Mouse (Mus musculus) heart, postnatal 14 days (tissue): ENCODE data around the gene 1810055G02Rik. TPM values are rescaled to one million over a fixed set of nuclear protein-coding genes. Genes with fewer than 3 reads are reported as not detected.
A peak's percentile ranks its signal among the peaks of the same experiment; 100 is the strongest.

Experiments
- DNase-seq, 2 experiments: peaks; one replicate each; pipeline ENCODE4 v3.0.0; 2021 to 2022
- intact Hi-C: fragments of 180-260 bp; cut with DNase I; formaldehyde crosslinking; loops from one replicate; pipeline ENCODE4 v1.15.1; 2025
- total RNA-seq, 2 experiments: library from RNA; stranded (reverse); gene quantifications; 2 replicates each; pipeline ENCODE4 v1.2.3; 2021

1810055G02Rik gene
- total RNA-seq, 2 experiments from 2014 or later = 8.9 TPM

- no peak for DNase-seq
- intact Hi-C loops = no loop called here
These were observed 22.9 kb downstream of the 1810055G02Rik start for GRCm38 (mm10) chr19:3730781-3731646.

DNA sequence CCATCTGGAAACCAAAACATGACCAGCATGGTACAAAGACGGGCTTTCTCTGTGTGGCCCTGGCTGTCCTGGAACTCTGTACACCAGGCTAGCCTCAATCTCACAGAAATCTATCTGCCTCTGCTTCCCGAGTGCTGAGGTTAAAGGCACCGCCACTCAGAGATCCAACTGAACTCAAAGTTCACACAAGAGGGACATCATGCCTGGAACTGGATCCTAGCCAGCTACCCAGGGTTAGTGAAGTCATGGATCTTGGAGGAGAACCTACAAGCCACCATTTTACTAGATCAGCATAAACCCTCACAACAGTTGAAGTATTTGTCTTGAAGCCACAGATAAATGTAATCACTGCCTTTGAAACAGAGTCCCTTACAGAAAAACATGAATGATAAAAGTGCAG is 27.9 kb downstream of the 1810055G02Rik start:
- intact Hi-C loops = no loop called here
- no peak for DNase-seq

DNA sequence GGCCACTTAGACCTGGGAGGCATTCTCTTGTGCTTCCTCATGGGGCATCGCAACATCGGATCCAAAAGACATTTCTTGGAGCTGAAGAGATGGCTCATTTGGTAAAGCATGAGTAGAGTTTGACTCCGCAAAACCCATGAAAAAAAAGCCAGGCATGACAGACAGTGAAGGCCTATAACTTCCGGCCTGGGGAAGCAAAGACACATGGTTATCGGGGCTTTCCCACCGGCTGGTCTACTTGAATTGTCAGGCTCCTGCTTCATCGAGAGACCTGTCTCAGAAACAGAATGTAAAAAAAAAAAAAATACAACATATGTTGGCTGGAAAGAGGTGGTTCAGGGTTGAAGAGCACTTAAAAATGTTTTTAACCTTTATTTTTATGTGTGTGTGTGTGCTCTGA is 31.6 kb downstream of the 1810055G02Rik start:
- intact Hi-C loops = no loop called here
- DNase-seq = no peak

DNA sequence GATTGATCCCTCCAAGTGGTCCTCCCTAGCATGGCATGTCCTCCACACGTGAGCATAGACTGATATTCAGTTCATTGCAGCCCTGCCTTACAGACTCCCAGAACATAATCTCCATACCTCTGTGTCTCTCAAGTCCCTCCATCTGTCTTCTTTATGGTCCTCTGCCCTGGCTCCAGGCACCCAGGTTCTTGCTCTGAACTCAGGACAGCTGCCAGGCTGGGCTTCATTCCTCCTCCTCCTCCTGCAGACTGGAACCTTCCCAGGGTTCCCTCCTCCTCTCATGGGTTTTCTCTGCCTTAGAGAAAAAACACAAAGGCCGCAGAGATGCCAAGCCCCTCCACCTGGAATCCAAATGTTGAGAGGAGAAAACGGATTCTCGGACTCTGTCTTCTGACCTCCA is 34.6 kb downstream of the 1810055G02Rik start:
- no peak for DNase-seq

GRCm38 (mm10) chr19:3743362-3743761 is 35.3 kb downstream of the 1810055G02Rik start:
- intact Hi-C loops = no loop called here
- no peak for DNase-seq

More for the DNA sequence above, 34.6 kb downstream of the 1810055G02Rik start:
- intact Hi-C loops = no loop called here

GRCm38 (mm10) chr19:3743851-3744512 is 35.9 kb downstream of the 1810055G02Rik start:
- intact Hi-C loops = no loop called here
- DNase-seq = peak; percentile 32 to 61

DNA sequence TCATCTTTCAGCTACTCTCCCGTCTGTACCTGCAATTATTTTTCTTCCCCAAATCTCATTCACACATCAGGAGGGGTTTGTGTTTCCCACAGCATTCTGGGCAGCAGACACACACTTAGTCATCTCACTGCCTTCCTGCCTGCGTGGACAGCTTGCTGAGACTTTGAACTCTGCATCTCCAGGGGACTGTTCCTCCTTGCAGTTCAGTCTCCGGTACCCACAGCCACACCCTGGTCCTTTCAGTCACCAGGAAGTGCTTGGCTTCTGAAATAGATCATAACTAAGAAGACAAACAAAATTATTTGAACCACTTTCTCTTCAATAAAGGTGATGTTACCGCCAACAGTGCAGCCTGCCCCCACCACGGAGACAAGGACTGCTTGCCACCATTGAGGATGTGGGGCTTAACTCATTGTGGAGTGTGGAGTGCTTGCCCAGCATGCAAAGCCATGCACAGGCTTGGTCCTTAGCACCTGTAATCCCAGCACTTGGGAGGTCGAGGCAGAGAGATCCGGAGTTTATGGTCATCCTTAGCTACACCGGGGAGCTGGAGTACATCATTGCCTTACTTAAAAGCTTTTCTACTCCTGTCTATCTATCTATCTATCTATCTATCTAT is 44.6 kb downstream of the 1810055G02Rik start:
- intact Hi-C loops = no loop called here
- no peak for DNase-seq

DNA sequence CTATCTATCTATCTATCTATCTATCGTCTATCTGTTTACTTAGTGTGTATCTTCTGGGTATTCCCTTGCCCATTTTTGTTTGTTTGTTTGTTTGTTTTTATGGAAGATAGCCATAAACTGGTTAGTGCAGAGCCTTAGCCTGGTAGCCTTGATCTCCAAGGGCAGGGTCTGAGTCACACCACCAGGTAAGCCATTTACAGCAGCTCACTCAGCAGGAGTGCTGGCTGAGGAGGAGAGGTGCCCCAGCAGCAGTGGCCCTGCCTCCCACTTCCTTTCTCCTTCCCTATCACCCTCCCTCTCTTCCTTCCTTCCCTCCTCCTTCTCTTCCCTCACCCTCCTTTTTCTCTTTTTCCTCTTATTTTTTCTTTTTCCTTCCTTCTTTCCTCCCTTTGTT is 45.1 kb downstream of the 1810055G02Rik start:
- no peak for DNase-seq
- intact Hi-C loops = no loop called here

- DNase-seq = no peak
- intact Hi-C loops = no loop called here
These were observed 45.6 kb downstream of the 1810055G02Rik start for GRCm38 (mm10) chr19:3753738-3754137.

DNA sequence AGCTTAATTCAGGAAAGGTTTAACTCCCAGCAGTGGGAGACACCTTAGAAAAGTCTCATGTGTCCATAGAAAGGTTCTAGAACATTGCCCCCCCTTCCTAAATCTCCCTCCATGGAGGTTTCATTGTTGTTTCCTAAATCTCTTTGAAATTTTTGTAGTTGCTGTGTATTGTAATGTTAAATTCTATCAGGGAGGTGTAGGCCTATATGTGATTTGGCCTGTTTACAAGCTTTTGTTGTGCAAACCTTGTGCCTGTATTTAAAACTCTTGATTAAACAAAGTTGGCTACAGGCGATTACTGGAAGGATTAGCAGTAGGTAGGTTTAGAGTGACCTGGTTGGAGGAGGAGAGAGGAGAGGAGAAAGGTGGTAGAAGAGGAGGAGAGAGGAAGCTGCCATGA is 49.8 kb downstream of the 1810055G02Rik start:
- no peak for DNase-seq
- intact Hi-C loops = no loop called here

GRCm38 (mm10) chr19:3765221-3765820 is 57.2 kb downstream of the 1810055G02Rik start:
- intact Hi-C loops = loop anchor here (5.0 kb wide), 1 partner anchor 217 kb away; no protein-coding TSS in a partner anchor
- DNase-seq = no peak

DNA sequence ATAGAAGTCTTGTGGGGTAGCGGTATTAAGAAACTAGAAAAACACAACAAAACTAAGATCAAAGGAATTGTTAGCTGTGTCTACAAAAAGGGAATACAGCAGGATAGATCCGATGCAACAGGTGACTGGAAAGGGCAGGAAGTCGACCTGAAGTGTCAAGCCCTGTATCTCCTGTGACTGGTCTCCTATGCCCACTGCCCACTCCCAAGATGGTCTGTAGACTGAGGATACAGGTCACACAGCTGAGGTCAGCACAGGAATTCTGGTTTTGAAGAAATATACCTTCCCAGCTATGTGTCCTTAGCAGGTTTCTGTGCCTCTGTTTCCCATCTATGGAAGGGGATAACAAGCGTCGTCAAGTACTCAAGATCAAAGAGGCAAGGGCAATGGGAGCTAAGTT is 58.3 kb downstream of the 1810055G02Rik start:
- no peak for DNase-seq
- intact Hi-C loops = loop anchor here (5.0 kb wide), 1 partner anchor 216 kb away; no protein-coding TSS in a partner anchor

GRCm38 (mm10) chr19:3767276-3767780 is 59.2 kb downstream of the 1810055G02Rik start, which contains the start of gene Kmt5b:
TSS of gene Kmt5b (plus strand) at chr19:3767421.
- intact Hi-C loops = loop anchor here (5.0 kb wide), 1 partner anchor 215 kb away; no protein-coding TSS in a partner anchor
- DNase-seq = peak in 1 of 2 experiments; percentile 67

Other genes with a start within 250 kb of the 1810055G02Rik start
- gene Ppp6r3, start 132.5 kb upstream of the 1810055G02Rik start, total RNA-seq = 10 to 100 TPM; 83.3 to 85.6 TPM
- gene Lrp5, start 21.7 kb upstream of the 1810055G02Rik start, total RNA-seq = 10 to 100 TPM; 47.8 to 52.8 TPM
- gene Kmt5b, start 59.1 kb downstream of the 1810055G02Rik start, total RNA-seq = 10 to 100 TPM; 35.3 to 40.1 TPM
- gene Chka, start 143.5 kb downstream of the 1810055G02Rik start, total RNA-seq = 10 to 100 TPM; 15.1 to 15.7 TPM
- gene Tcirg1, start 198.8 kb downstream of the 1810055G02Rik start, total RNA-seq = 10 to 100 TPM; 16.0 to 20.4 TPM
- 100 to 1,000 TPM; 438 to 441 TPM for gene Ndufs8, start 204.5 kb downstream of the 1810055G02Rik start, total RNA-seq
- gene Aldh3b1, start 221.5 kb downstream of the 1810055G02Rik start, total RNA-seq = 1 to 10 TPM; 2.6 to 3.2 TPM
- gene Unc93b1, start 226.9 kb downstream of the 1810055G02Rik start, total RNA-seq = 10 to 100 TPM; 21.7 to 21.9 TPM